Comparison of ENCODE assay signal across 31 mouse cellular contexts in the genomic region with DNA sequence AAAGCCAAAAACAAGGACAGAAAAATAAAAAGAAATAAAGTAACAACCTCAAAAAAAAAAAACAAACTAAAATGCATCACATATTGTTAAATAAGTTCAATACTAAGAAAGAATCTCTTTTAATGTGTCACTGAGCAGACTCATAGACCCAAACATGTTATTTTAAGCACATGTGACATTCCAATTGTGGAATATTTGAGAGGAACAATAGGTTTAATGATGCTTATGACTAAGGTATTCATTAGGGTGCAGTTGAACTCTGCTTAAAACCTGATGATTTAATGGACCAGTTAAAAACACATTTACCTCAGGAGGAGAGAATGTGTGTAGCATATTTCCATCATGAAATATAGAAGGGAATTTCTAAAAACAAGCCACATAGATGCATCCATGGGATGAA.
"Had no signal": no experiment of that assay in that cellular context is flagged by ENCODE, and none has a peak within 500 bp of the region (broad histone marks: within the 10 kb centered on the region; RNA-seq: fewer than 3 reads in every experiment).

No protein-coding gene starts in this region.

- ATAC-seq: hindbrain, embryonic 16.5 days; hindbrain, postnatal 0 days; inflammation-experienced regulatory T-cells, adult 6 months; intestine, embryonic 15.5 days; intestine, embryonic 16.5 days; intestine, postnatal 0 days had no signal

- H3K36me3 ChIP-seq: heart, embryonic 10.5 days; heart, embryonic 13.5 days; heart, embryonic 15.5 days; hindbrain, embryonic 10.5 days; hindbrain, embryonic 12.5 days; hindbrain, embryonic 13.5 days; hindbrain, embryonic 15.5 days; intestine, embryonic 15.5 days; kidney, embryonic 15.5 days had no signal

- H3K27me3 ChIP-seq: heart, embryonic 13.5 days; heart, embryonic 15.5 days; hindbrain, embryonic 12.5 days; hindbrain, embryonic 13.5 days; hindbrain, embryonic 15.5 days; intestine, embryonic 15.5 days; kidney, embryonic 15.5 days had no signal

- H3K9me3 ChIP-seq: heart, embryonic 10.5 days; heart, embryonic 13.5 days; heart, embryonic 15.5 days; hindbrain, embryonic 10.5 days; hindbrain, embryonic 12.5 days; hindbrain, embryonic 13.5 days; hindbrain, embryonic 15.5 days; intestine, embryonic 15.5 days; kidney, embryonic 15.5 days had no signal

- H3K4me3 ChIP-seq: heart, embryonic 10.5 days; heart, embryonic 13.5 days; heart, embryonic 15.5 days; hindbrain, embryonic 10.5 days; hindbrain, embryonic 12.5 days; hindbrain, embryonic 13.5 days; hindbrain, embryonic 15.5 days; intestine, embryonic 15.5 days; kidney, embryonic 15.5 days; layer of hippocampus, adult 2 months; left cerebral cortex, adult 2 months had no signal

- H3K27ac ChIP-seq: heart, embryonic 10.5 days; heart, embryonic 13.5 days; heart, embryonic 15.5 days; hindbrain, embryonic 10.5 days; hindbrain, embryonic 12.5 days; hindbrain, embryonic 13.5 days; hindbrain, embryonic 14.5 days; hindbrain, embryonic 15.5 days; hindbrain, postnatal 0 days; intestine, embryonic 15.5 days; kidney, embryonic 15.5 days; kidney, postnatal 0 days; layer of hippocampus, adult 2 months; left cerebral cortex, adult 2 months had no signal

- H3K4me1 ChIP-seq: heart, embryonic 10.5 days; heart, embryonic 13.5 days; heart, embryonic 15.5 days; hindbrain, embryonic 10.5 days; hindbrain, embryonic 12.5 days; hindbrain, embryonic 13.5 days; intestine, embryonic 15.5 days had no signal

- H3K9ac ChIP-seq: heart, embryonic 13.5 days; heart, embryonic 15.5 days; hindbrain, embryonic 12.5 days; hindbrain, embryonic 13.5 days; hindbrain, embryonic 14.5 days; hindbrain, embryonic 15.5 days; intestine, embryonic 15.5 days; kidney, embryonic 15.5 days had no signal

- H3K4me2 ChIP-seq: heart, embryonic 11.5 days; heart, embryonic 13.5 days; heart, embryonic 15.5 days; hindbrain, embryonic 12.5 days; hindbrain, embryonic 13.5 days; hindbrain, embryonic 14.5 days; hindbrain, embryonic 15.5 days; intestine, embryonic 15.5 days; kidney, embryonic 15.5 days had no signal

- DNase-seq: heart, postnatal 10 days; heart, postnatal 14 days; heart, postnatal 36 days; heart, postnatal 4 days; kidney, adult 11 months; kidney, adult 18-20 months; kidney, postnatal 10 days; kidney, postnatal 14 days; kidney, postnatal 25 days; kidney, postnatal 4 days; layer of hippocampus, adult 9-11 months; layer of hippocampus, postnatal 36 days had no signal
